Mouse (Mus musculus) effector memory CD4-positive, alpha-beta T cell, adult 7 months (primary cell): ENCODE results near the gene Vmn2r97. TPM values are rescaled to one million over a fixed set of nuclear protein-coding genes. Genes with fewer than 3 reads are reported as not detected.

Experiments
- polyA plus RNA-seq: library from polyadenylated mRNA; unstranded; fragments of 100-300 nt; shearing (Covaris generic); gene quantifications from one replicate; pipeline ENCODE4 v1.2.1, GENCODE M21; 2017

Gene Vmn2r97
- polyA plus RNA-seq: 7.2 TPM

GRCm38 (mm10) chr17:18914000-18914399 lies at the start of gene Vmn2r97:
Gene Vmn2r97 (plus strand): TSS chr17:18914300.

Other genes with a start within 250 kb of the Vmn2r97 start
- not detected for gene Vmn2r98, start 139.2 kb downstream of the Vmn2r97 start, polyA plus RNA-seq